Mouse (Mus musculus): Measurements from ENCODE around the gene 2010111I01Rik.

DNA sequence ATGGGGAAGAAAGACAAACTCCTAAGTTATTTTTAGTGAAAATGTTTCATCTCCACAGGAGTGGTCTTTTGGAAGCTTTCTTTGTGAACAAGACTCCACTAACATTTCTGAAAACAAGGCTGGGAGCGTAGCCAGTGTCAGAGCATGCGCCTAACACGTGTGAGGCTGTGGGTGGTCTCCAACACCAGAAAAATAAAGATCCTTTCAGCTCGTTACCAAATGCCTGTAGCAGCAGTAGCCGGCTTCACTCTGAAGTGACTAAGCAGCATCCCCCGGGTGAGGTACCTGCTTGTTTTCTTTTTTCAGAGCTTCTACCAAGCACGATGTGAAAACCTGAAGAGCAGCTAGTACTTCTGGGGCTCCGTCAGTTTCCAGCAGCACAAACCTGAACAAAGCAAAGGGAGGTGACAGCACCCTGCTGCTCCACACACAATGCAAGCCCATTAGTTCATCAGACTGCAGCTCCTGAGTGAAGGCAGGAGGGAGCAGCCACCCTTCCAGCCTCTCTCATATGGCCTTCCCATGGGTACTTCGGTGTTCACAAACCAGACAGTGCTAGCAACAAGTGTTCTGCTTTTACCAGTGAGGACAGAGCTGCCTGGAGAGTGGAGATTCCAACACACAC is 365.7 kb downstream of the 2010111I01Rik start:
- TF ChIP-seq CTCF (IDR thresholded peaks at IDR 0.05; ENCODE audit: low read depth, low read length) (no peak), POLR2A (IDR thresholded peaks at IDR 0.05; ENCODE audit: borderline replicate concordance, low read depth, low read length) (no peak)

Measured in bone marrow macrophage, adult 2 months (primary cell).